Mouse (Mus musculus) kidney, embryonic 16.5 days (tissue): ENCODE data around the gene Dlx4. TPM values are rescaled to one million over a fixed set of nuclear protein-coding genes. Genes with fewer than 3 reads are reported as not detected.

Source experiments
- ATAC-seq: fragments of 200-750 bp; cut with Nextera tagmentation; 2 replicates; pipeline ENCODE4 v1.8.0; 2017; ENCODE audit warnings: moderate TSS enrichment; ENCODE audit not compliant: low FRiP score, low TSS enrichment
- H3K27ac ChIP-seq: fragments of 300-500 bp; sonication (generic); 2 replicates; pipeline ENCODE4 v1.5.1; 2014; ENCODE audit warnings: low read length
- H3K27me3 ChIP-seq: fragments of 300-500 bp; sonication (generic); 2 replicates; pipeline ENCODE4 v1.6.1; 2014; ENCODE audit warnings: low read length, control low read depth, mixed read lengths; ENCODE audit not compliant: insufficient read depth
- H3K36me3 ChIP-seq: fragments of 300-500 bp; sonication (generic); 2 replicates; pipeline ENCODE4 v1.6.1; 2014; ENCODE audit warnings: low read length, control low read depth, mixed read lengths; ENCODE audit not compliant: insufficient read depth
- H3K4me1 ChIP-seq: fragments of 300-500 bp; sonication (generic); 2 replicates; pipeline ENCODE4 v1.6.1; 2014; ENCODE audit warnings: low read length, control low read depth, mixed read lengths; ENCODE audit not compliant: insufficient read depth
- H3K4me2 ChIP-seq: fragments of 300-500 bp; sonication (generic); replicated peaks from 2 replicates; pipeline ENCODE4 v1.6.1; 2014; ENCODE audit warnings: low read depth, low read length
- H3K4me3 ChIP-seq: fragments of 300-500 bp; sonication (generic); 2 replicates; pipeline ENCODE4 v1.5.1; 2014; ENCODE audit warnings: mild to moderate bottlenecking, low read length
- H3K9ac ChIP-seq: fragments of 300-500 bp; sonication (generic); replicated peaks from 2 replicates; pipeline ENCODE4 v1.6.1; 2014; ENCODE audit warnings: low read length
- H3K9me3 ChIP-seq: fragments of 300-500 bp; sonication (generic); 2 replicates; pipeline ENCODE4 v1.6.1; 2016; ENCODE audit warnings: low read length, control low read depth
- WGBS: fragments of 180-500 bp; shearing (Covaris S2); extraction: QIAGEN DNeasy Blood & Tissue Kit; methylation state at CpG from one replicate; pipeline ENCODE4 v1.1.7; 2014; 5-methylcytosine and 5-hydroxymethylcytosine counted together
- polyA plus RNA-seq: library from polyadenylated mRNA; unstranded; fragments of >200 nt; fragmentation: Nextera tagmentation; extraction: Ambion mirVana; gene quantifications from 2 replicates; pipeline ENCODE4 v1.2.1, GENCODE M21; 2015

Dlx4 gene
- polyA plus RNA-seq, 1 experiment from 2014 or later: not detected

- Histone ChIP-seq H3K27me3 (peaks cover 59% of the 10 kb centered on the region), H3K4me3 (no peak overlapping the region), H3K36me3 (no peaks in the 10 kb centered on the region), H3K9ac (0 out of 2 replicates have a peak overlapping the region, but pooled peaks have one; percentile 27), H3K4me2 (peak overlapping the region; percentile 39), H3K27ac (0 out of 2 replicates have a peak overlapping the region, but pooled peaks have one; percentile 25), H3K9me3 (no peaks in the 10 kb centered on the region), H3K4me1 (peaks cover 23% of the 10 kb centered on the region)
- WGBS: 1% methylated on average over 20 of the region's 20 CpGs
- peak; percentile 68 for ATAC-seq
Observed at GRCm38 (mm10) chr11:95126272-95127245, 19.5 kb downstream of the Dlx4 start.

- peaks cover 33% of the 10 kb centered on the region for H3K4me1 ChIP-seq
- no peak overlapping the region for H3K9ac ChIP-seq
- no peak overlapping the region for H3K4me2 ChIP-seq
- 20% methylated on average over 7 of the region's 7 CpGs for WGBS
- no peak overlapping the region for H3K4me3 ChIP-seq
- H3K27me3 ChIP-seq: peaks cover 64% of the 10 kb centered on the region
- peak; percentile 19; the same call in 1 of the 2 replicates for ATAC-seq
- no peaks in the 10 kb centered on the region for H3K36me3 ChIP-seq
- H3K9me3 ChIP-seq: no peaks in the 10 kb centered on the region
- no peak overlapping the region for H3K27ac ChIP-seq
Observed at GRCm38 (mm10) chr11:95125366-95125948, 20.6 kb downstream of the Dlx4 start.

- Histone ChIP-seq H3K27ac (no peak overlapping the region), H3K4me3 (no peak overlapping the region), H3K4me1 (peaks cover 45% of the 10 kb centered on the region), H3K27me3 (peaks cover 65% of the 10 kb centered on the region), H3K4me2 (no peak overlapping the region), H3K9me3 (no peaks in the 10 kb centered on the region), H3K9ac (no peak overlapping the region), H3K36me3 (no peaks in the 10 kb centered on the region)
- ATAC-seq: no peak
- 56% methylated on average over 6 of the region's 6 CpGs for WGBS
Observed at GRCm38 (mm10) chr11:95122100-95122489, 24.0 kb downstream of the Dlx4 start.

- WGBS: 2% methylated on average over 50 of the region's 63 CpGs
- H3K4me2 ChIP-seq: peak overlapping the region; percentile 76
- no peak for ATAC-seq
- H3K9me3 ChIP-seq: no peaks in the 10 kb centered on the region
- H3K27ac ChIP-seq: no peak overlapping the region
- peak overlapping the region; percentile 33 for H3K9ac ChIP-seq
- no peaks in the 10 kb centered on the region for H3K36me3 ChIP-seq
- H3K4me3 ChIP-seq: peak overlapping the region; percentile 48
- H3K4me1 ChIP-seq: peaks cover 39% of the 10 kb centered on the region
- H3K27me3 ChIP-seq: peaks cover 65% of the 10 kb centered on the region
Observed at GRCm38 (mm10) chr11:95121161-95122099, 24.6 kb downstream of the Dlx4 start.

GRCm38 (mm10) chr11:95120633-95121020, 25.4 kb downstream of the Dlx4 start:
- H3K36me3 ChIP-seq: no peaks in the 10 kb centered on the region
- peaks cover 31% of the 10 kb centered on the region for H3K4me1 ChIP-seq
- 0 out of 2 replicates have a peak overlapping the region, but pooled peaks have one; percentile 48 for H3K9ac ChIP-seq
- H3K9me3 ChIP-seq: no peaks in the 10 kb centered on the region
- peak overlapping the region; percentile 76 for H3K4me2 ChIP-seq
- 2% methylated on average over 21 of the region's 21 CpGs for WGBS
- H3K27ac ChIP-seq: no peak overlapping the region
- no peak for ATAC-seq
- peak overlapping the region; percentile 48 for H3K4me3 ChIP-seq
- H3K27me3 ChIP-seq: peaks cover 65% of the 10 kb centered on the region

GRCm38 (mm10) chr11:95119990-95120632, 26.0 kb downstream of the Dlx4 start, which contains the start of gene Dlx3:
Gene Dlx3, plus strand, starts transcription at chr11:95120119.
- peak within 1 kb of the TSS; percentile 48; the same call in 1 of the 2 replicates for H3K9ac ChIP-seq
- peak; percentile 32; the same call in 1 of the 2 replicates for ATAC-seq
- peak within 1 kb of the TSS; percentile 48 for H3K4me3 ChIP-seq
- WGBS: 1% methylated on average over 55 of the region's 55 CpGs
- peaks cover 65% of the 10 kb centered on the region for H3K27me3 ChIP-seq
- peak within 1 kb of the TSS; percentile 76 for H3K4me2 ChIP-seq
- no peak within 1 kb of the TSS for H3K27ac ChIP-seq
- H3K36me3 ChIP-seq: no peaks in the 10 kb centered on the region
- peaks cover 27% of the 10 kb centered on the region; the same call in 1 of the 2 replicates for H3K4me1 ChIP-seq
- no peaks in the 10 kb centered on the region for H3K9me3 ChIP-seq

- H3K27ac ChIP-seq: no peak overlapping the region
- 1% methylated on average over 8 of the region's 8 CpGs for WGBS
- peaks cover 27% of the 10 kb centered on the region; the same call in 1 of the 2 replicates for H3K4me1 ChIP-seq
- peaks cover 52% of the 10 kb centered on the region for H3K27me3 ChIP-seq
- no peaks in the 10 kb centered on the region for H3K36me3 ChIP-seq
- H3K9ac ChIP-seq: no peak overlapping the region
- H3K9me3 ChIP-seq: no peaks in the 10 kb centered on the region
- no peak for ATAC-seq
- no peak overlapping the region for H3K4me2 ChIP-seq
- H3K4me3 ChIP-seq: no peak overlapping the region
Observed at GRCm38 (mm10) chr11:95118505-95118904, 27.6 kb downstream of the Dlx4 start.

GRCm38 (mm10) chr11:95117030-95117429, 29.0 kb downstream of the Dlx4 start:
- ATAC-seq: peak; percentile 65
- no peak overlapping the region for H3K27ac ChIP-seq
- H3K27me3 ChIP-seq: peaks cover 38% of the 10 kb centered on the region
- no peaks in the 10 kb centered on the region for H3K36me3 ChIP-seq
- no peak overlapping the region for H3K9ac ChIP-seq
- no peak overlapping the region for H3K4me3 ChIP-seq
- H3K9me3 ChIP-seq: no peaks in the 10 kb centered on the region
- 2% methylated on average over 6 of the region's 6 CpGs for WGBS
- no peak overlapping the region for H3K4me2 ChIP-seq
- peaks cover 27% of the 10 kb centered on the region; the same call in 1 of the 2 replicates for H3K4me1 ChIP-seq

- Histone ChIP-seq H3K27me3 (no peaks in the 10 kb centered on the region), H3K9ac (no peak overlapping the region), H3K36me3 (no peaks in the 10 kb centered on the region), H3K4me1 (peaks cover 17% of the 10 kb centered on the region), H3K4me3 (no peak overlapping the region), H3K27ac (no peak overlapping the region), H3K4me2 (no peak overlapping the region), H3K9me3 (no peaks in the 10 kb centered on the region)
- no peak for ATAC-seq
- 78% methylated on average over 7 of the region's 7 CpGs for WGBS
Observed at GRCm38 (mm10) chr11:95110081-95110480, 36.0 kb downstream of the Dlx4 start.
